Mouse (Mus musculus): ENCODE measurements at regions not wholly inside any gene's neighbourhood (a gene's known extent, or its start where the extent isn't known, plus 50 kb on each side); places are given as distances from the start of the nearest gene placed in this dataset.
A peak's percentile ranks its signal among the peaks of the same experiment; 100 is the strongest.

GRCm38 (mm10) chr13:48115890-48116289 is 145.1 kb upstream of the Id4 start:
- DNase-seq: no peak

- no peak for DNase-seq
Measured at GRCm38 (mm10) chr13:48126582-48126981, 134.4 kb upstream of the Id4 start.

GRCm38 (mm10) chr13:48130724-48131123 is 130.3 kb upstream of the Id4 start:
- DNase-seq: peak; percentile 55

GRCm38 (mm10) chr13:48131681-48132080 is 129.3 kb upstream of the Id4 start:
- no peak for DNase-seq

GRCm38 (mm10) chr13:48145976-48146375 is 115.1 kb upstream of the Id4 start:
- DNase-seq: no peak

- no peak for DNase-seq
Measured at GRCm38 (mm10) chr13:48147061-48147460, 114.0 kb upstream of the Id4 start.

- DNase-seq: no peak
Measured at GRCm38 (mm10) chr13:48153248-48153647, 107.8 kb upstream of the Id4 start.

GRCm38 (mm10) chr13:48153684-48154413 is 107.2 kb upstream of the Id4 start:
- no peak for DNase-seq

- DNase-seq: no peak
Measured at GRCm38 (mm10) chr13:48154414-48155105, 106.5 kb upstream of the Id4 start.

- DNase-seq: no peak
Measured at GRCm38 (mm10) chr13:48159020-48159910, 101.8 kb upstream of the Id4 start.

- DNase-seq: no peak
Measured at GRCm38 (mm10) chr13:48160161-48160560, 100.9 kb upstream of the Id4 start.

- DNase-seq: no peak
Measured at GRCm38 (mm10) chr13:48161339-48161738, 99.7 kb upstream of the Id4 start.

GRCm38 (mm10) chr13:48164586-48164985 is 96.4 kb upstream of the Id4 start:
- no peak for DNase-seq

- DNase-seq: no peak
Measured at GRCm38 (mm10) chr13:48165838-48166237, 95.2 kb upstream of the Id4 start.

- no peak for DNase-seq
Measured at GRCm38 (mm10) chr13:48167976-48168375, 93.1 kb upstream of the Id4 start.

- DNase-seq: no peak
Measured at GRCm38 (mm10) chr13:48171309-48171953, 89.6 kb upstream of the Id4 start.

GRCm38 (mm10) chr13:48171994-48172393 is 89.0 kb upstream of the Id4 start:
- DNase-seq: no peak

- DNase-seq: no peak
Measured at GRCm38 (mm10) chr13:48192476-48192875, 68.6 kb upstream of the Id4 start.

- DNase-seq: no peak
Measured at GRCm38 (mm10) chr13:48193942-48194341, 67.1 kb upstream of the Id4 start.

- DNase-seq: no peak
Measured at GRCm38 (mm10) chr13:48207824-48208223, 53.2 kb upstream of the Id4 start.
